Mouse (Mus musculus): ENCODE results near the gene Kirrel. TPM values are rescaled to one million over a fixed set of nuclear protein-coding genes. Genes with fewer than 3 reads are reported as not detected.
A peak's percentile ranks its signal among the peaks of the same experiment; 100 is the strongest.
"Not testable (repeated sequence)": the region's sequence is repeated elsewhere in the genome, so short reads cannot be mapped to it uniquely, and the experiment has no call there.

Kirrel gene
- polyA plus RNA-seq, 1 experiment from 2014 or later, result 10.2 TPM

DNA sequence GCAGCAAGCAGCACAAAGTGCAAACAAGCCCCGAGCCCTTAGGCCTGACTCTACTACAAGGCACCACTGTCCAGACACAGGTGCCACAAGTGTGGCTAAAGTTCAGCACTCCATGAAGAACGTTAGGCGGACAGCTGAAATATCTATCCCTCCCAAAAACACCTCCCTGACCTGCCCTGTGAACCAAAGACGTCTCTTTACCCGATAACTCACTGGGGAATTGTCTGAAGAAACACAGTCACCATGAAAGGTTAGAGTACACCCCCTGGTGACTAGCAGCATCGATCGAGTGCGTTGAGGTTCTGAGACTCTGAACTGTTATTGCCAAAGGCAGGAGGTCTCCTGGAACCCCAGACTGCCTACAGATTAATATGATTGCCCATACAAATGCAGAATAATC is 59.3 kb downstream of the Kirrel start:
- Histone ChIP-seq H3K27ac (ENCODE audit: low read depth, low read length) (no peak overlapping the region), H3K27me3 (ENCODE audit: control insufficient read depth, insufficient read depth, low read length) (no peaks in the 10 kb centered on the region), H3K4me2 (ENCODE audit: low read depth, low read length, severe bottlenecking) (no peak overlapping the region), H3K9me3 (ENCODE audit: control insufficient read depth, low read length) (no peaks in the 10 kb centered on the region), H3K36me3 (ENCODE audit: control insufficient read depth, insufficient read depth, low read length) (no peaks in the 10 kb centered on the region), H3K9ac (ENCODE audit: low read length) (no peak overlapping the region), H3K4me1 (replicated peaks; ENCODE audit: control insufficient read depth, insufficient read depth, low read length) (no peaks in the 10 kb centered on the region), H3K4me3 (ENCODE audit: low read depth, low read length) (no peak overlapping the region)
- ATAC-seq (replicated peaks; ENCODE audit: low FRiP score) (no peak), DNase-seq (ENCODE audit: low spot score) (no peak)
- WGBS, result 83% methylated on average over 8 of the region's 8 CpGs

DNA sequence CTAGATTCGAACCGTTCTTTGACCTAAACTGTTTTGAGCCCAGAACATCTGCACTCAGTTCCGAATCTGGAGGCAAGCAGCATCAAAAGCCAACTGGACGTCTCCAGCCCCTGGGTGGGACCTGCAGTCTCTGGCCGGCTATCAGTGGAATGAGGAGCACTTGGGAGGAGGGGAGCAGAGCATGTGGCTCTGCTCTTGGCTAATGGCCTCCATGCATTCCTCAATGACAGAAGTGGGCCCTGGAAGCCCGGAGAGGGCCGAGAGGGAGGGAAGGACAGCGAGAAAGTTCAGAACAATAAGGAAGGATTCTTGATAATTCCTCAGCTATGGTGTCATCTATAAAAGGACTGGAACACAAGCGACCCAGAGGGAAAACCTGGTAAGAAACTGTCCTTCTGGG is 59.7 kb downstream of the Kirrel start:
- Histone ChIP-seq H3K4me1 (replicated peaks; ENCODE audit: control insufficient read depth, insufficient read depth, low read length) (no peaks in the 10 kb centered on the region), H3K27ac (ENCODE audit: low read depth, low read length) (no peak overlapping the region), H3K4me3 (ENCODE audit: low read depth, low read length) (no peak overlapping the region), H3K27me3 (ENCODE audit: control insufficient read depth, insufficient read depth, low read length) (no peaks in the 10 kb centered on the region), H3K36me3 (ENCODE audit: control insufficient read depth, insufficient read depth, low read length) (no peaks in the 10 kb centered on the region), H3K9ac (ENCODE audit: low read length) (no peak overlapping the region), H3K4me2 (ENCODE audit: low read depth, low read length, severe bottlenecking) (no peak overlapping the region), H3K9me3 (ENCODE audit: control insufficient read depth, low read length) (no peaks in the 10 kb centered on the region)
- no peak for DNase-seq (ENCODE audit: low spot score)
- ATAC-seq (replicated peaks; ENCODE audit: low FRiP score), result no peak
- WGBS, result 81% methylated on average over 9 of the region's 9 CpGs

DNA sequence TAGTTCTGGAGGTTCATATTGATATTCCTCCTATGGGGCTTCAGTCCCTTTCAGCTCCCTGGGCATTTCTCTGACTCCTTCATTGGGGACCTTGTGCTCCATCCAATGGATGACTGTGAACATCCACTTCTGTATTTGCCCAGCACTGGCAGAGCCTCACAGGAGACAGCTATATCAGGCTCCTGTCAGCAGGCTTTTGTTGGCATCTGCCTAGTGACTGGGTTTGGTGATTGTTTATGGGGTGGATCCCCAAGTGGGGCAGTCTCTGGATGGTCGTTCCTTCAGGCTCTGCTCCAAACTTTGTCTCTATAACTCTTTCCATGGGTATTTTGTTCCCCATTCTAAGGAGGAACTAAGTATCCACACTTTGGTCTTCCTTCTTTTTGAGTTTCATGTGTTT is 60.7 kb downstream of the Kirrel start:
- not testable (repeated sequence) for DNase-seq (ENCODE audit: low spot score); H3K27me3 ChIP-seq (ENCODE audit: control insufficient read depth, insufficient read depth, low read length); H3K4me1 ChIP-seq (replicated peaks; ENCODE audit: control insufficient read depth, insufficient read depth, low read length); ATAC-seq (replicated peaks; ENCODE audit: low FRiP score); H3K9ac ChIP-seq (ENCODE audit: low read length); H3K9me3 ChIP-seq (ENCODE audit: control insufficient read depth, low read length); H3K27ac ChIP-seq (ENCODE audit: low read depth, low read length); H3K36me3 ChIP-seq (ENCODE audit: control insufficient read depth, insufficient read depth, low read length); H3K4me3 ChIP-seq (ENCODE audit: low read depth, low read length); H3K4me2 ChIP-seq (ENCODE audit: low read depth, low read length, severe bottlenecking)
- 82% methylated on average over 1 of the region's 1 CpGs for WGBS

DNA sequence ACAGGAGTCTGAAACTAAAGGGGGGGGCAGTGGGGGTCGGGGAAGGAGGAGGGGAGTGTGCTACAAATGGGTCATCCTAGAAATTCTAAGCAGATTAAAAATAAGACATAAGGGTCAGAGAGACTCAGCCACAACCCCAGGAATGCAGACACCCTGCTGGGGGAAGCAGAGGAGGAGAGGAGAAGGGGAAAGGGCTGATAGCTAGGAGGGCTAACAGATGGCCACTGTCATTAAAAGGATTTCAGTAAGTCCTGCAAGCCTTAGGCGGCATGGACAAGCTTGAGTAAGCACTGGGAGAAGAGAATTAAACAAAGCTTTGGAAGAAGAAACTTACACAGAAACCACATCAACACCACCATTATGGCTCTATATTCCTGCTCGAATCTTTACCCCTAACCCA is 62.3 kb downstream of the Kirrel start:
- H3K27me3 ChIP-seq (ENCODE audit: control insufficient read depth, insufficient read depth, low read length), result no peaks in the 10 kb centered on the region
- H3K9ac ChIP-seq (ENCODE audit: low read length), result no peak overlapping the region
- no peaks in the 10 kb centered on the region for H3K4me1 ChIP-seq (replicated peaks; ENCODE audit: control insufficient read depth, insufficient read depth, low read length)
- H3K4me3 ChIP-seq (ENCODE audit: low read depth, low read length), result no peak overlapping the region
- H3K27ac ChIP-seq (ENCODE audit: low read depth, low read length), result no peak overlapping the region
- H3K9me3 ChIP-seq (ENCODE audit: control insufficient read depth, low read length), result no peaks in the 10 kb centered on the region
- 54% methylated on average over 3 of the region's 3 CpGs for WGBS
- no peak for DNase-seq (ENCODE audit: low spot score)
- H3K36me3 ChIP-seq (ENCODE audit: control insufficient read depth, insufficient read depth, low read length), result no peaks in the 10 kb centered on the region
- no peak for ATAC-seq (replicated peaks; ENCODE audit: low FRiP score)
- no peak overlapping the region for H3K4me2 ChIP-seq (ENCODE audit: low read depth, low read length, severe bottlenecking)

DNA sequence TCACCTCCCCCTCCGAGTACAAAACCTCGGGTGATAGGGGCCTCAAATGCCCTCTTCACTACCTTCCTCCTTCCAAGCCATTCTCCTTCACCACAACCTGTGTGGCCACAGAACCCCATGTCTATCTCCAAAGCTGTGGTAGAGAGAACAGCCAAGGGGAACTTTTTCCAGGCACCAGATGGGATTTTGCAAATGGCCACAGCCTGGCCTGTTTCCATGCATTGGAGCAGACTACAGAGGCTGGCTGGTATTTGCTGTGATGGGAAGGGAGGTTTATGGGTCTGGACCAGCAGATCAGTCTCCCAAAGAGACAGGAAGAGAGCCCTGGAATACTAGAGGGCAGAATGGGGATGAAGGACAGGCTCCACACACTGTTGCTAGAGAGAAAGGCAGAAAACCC is 69.7 kb downstream of the Kirrel start:
- 68% methylated on average over 2 of the region's 2 CpGs for WGBS
- H3K4me3 ChIP-seq (ENCODE audit: low read depth, low read length), result no peak overlapping the region
- H3K27me3 ChIP-seq (ENCODE audit: control insufficient read depth, insufficient read depth, low read length), result no peaks in the 10 kb centered on the region
- no peak overlapping the region for H3K9ac ChIP-seq (ENCODE audit: low read length)
- peaks cover 13% of the 10 kb centered on the region; the same call in 1 of the 2 replicates for H3K4me1 ChIP-seq (replicated peaks; ENCODE audit: control insufficient read depth, insufficient read depth, low read length)
- H3K36me3 ChIP-seq (ENCODE audit: control insufficient read depth, insufficient read depth, low read length), result no peaks in the 10 kb centered on the region
- no peaks in the 10 kb centered on the region for H3K9me3 ChIP-seq (ENCODE audit: control insufficient read depth, low read length)
- DNase-seq (ENCODE audit: low spot score) (no peak), ATAC-seq (replicated peaks; ENCODE audit: low FRiP score) (no peak)
- no peak overlapping the region for H3K27ac ChIP-seq (ENCODE audit: low read depth, low read length)
- no peak overlapping the region for H3K4me2 ChIP-seq (ENCODE audit: low read depth, low read length, severe bottlenecking)

DNA sequence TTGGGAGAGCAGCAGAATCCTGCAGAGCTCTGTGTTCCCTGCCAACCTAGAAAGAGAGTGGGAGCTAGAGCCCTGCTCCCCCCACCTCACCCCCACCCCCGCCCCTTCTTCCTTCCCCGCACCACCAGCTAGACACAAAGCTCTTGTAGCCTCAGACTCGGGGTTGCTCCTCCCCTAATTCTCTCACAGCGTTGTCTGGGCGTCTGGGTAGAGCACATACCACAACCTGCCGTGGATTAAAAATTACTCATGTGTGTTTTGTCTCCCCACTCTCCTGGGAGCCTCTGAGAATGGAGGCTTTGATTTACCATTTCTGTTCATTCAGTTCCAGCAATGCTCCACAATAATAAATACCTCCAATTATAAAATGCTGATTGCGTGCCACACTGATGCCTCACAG is 72.2 kb downstream of the Kirrel start:
- no peak for ATAC-seq (replicated peaks; ENCODE audit: low FRiP score)
- no peak for DNase-seq (ENCODE audit: low spot score)
- peak overlapping the region; percentile 21; the same call in 1 of the 2 replicates for H3K27ac ChIP-seq (ENCODE audit: low read depth, low read length)
- no peaks in the 10 kb centered on the region for H3K36me3 ChIP-seq (ENCODE audit: control insufficient read depth, insufficient read depth, low read length)
- H3K27me3 ChIP-seq (ENCODE audit: control insufficient read depth, insufficient read depth, low read length), result no peaks in the 10 kb centered on the region
- WGBS, result 22% methylated on average over 7 of the region's 7 CpGs
- no peak overlapping the region for H3K4me2 ChIP-seq (ENCODE audit: low read depth, low read length, severe bottlenecking)
- H3K9me3 ChIP-seq (ENCODE audit: control insufficient read depth, low read length), result no peaks in the 10 kb centered on the region
- H3K4me1 ChIP-seq (replicated peaks; ENCODE audit: control insufficient read depth, insufficient read depth, low read length), result peaks cover 13% of the 10 kb centered on the region; the same call in 1 of the 2 replicates
- no peak overlapping the region; the same call in 1 of the 2 replicates for H3K9ac ChIP-seq (ENCODE audit: low read length)
- no peak overlapping the region for H3K4me3 ChIP-seq (ENCODE audit: low read depth, low read length)

DNA sequence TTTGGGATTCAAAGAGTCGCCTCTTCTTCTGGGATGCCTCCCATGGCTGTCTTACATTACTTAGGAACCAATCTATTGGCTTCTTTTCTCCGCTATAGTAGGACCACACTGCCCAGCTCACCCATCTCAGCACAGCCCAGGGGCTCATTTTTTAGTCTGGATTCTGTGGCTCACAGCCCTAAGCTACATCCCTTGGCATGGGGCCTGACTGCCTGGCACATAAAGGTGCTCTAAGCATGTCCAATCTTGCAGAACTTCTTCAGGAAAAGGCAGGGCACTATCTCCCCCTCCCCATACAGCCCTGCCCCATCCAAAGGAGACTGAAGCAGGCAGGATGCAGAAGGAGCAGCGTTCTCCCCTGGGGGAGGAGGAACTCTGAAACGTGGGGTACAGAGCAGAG is 73.6 kb downstream of the Kirrel start:
- 86% methylated on average over 4 of the region's 4 CpGs for WGBS
- no peak for DNase-seq (ENCODE audit: low spot score)
- Histone ChIP-seq H3K4me2 (ENCODE audit: low read depth, low read length, severe bottlenecking) (no peak overlapping the region), H3K4me1 (replicated peaks; ENCODE audit: control insufficient read depth, insufficient read depth, low read length) (peaks cover 13% of the 10 kb centered on the region; the same call in 1 of the 2 replicates), H3K9ac (ENCODE audit: low read length) (no peak overlapping the region), H3K36me3 (ENCODE audit: control insufficient read depth, insufficient read depth, low read length) (no peaks in the 10 kb centered on the region), H3K4me3 (ENCODE audit: low read depth, low read length) (no peak overlapping the region), H3K9me3 (ENCODE audit: control insufficient read depth, low read length) (no peaks in the 10 kb centered on the region), H3K27ac (ENCODE audit: low read depth, low read length) (no peak overlapping the region), H3K27me3 (ENCODE audit: control insufficient read depth, insufficient read depth, low read length) (no peaks in the 10 kb centered on the region)
- no peak for ATAC-seq (replicated peaks; ENCODE audit: low FRiP score)

DNA sequence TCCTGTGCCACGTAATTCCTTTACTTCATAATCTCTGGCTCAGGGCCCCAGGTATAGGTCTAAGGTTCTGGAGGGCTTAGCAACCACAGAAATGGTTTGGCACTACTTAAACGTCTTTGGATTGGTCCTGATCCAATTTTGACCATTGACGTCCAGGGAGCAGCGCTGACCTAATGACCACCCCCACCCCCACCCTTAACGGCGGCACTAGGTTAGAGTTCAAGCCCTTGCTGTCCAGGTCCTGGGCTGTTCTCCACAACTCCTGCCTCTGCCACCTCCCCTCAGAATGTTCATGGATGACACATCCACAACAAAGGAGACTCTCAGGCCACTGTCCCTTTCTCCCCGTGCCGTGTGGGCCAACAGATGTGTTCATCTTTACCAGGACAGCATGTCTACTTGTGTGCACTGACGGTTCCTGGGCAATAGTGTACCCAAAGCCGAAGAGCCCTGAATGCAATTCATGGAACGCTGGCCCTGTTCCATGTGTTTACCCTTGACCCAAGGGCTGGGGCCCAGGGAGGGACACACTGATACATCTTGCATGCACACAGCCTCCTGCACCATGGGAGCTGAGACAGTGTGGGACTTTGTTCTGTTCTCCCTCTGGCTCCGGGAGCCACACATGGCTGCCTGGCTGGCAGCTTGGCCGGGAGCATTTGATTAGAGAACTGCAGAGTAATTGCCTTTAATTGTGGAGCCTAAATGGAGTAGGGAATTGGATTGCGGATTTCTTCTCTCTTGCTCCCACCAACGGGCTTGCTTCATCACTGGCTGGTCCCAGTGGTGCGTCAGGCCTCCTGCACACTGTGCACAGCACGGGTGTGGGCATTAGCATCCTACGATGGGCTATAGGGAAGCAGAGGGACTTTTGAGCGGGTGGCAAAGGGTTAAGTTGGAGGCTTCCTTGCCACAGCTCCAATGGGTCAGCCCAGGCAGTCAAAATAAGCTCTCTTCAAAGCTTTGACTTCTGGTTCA is 76.3 kb downstream of the Kirrel start:
- ATAC-seq (replicated peaks; ENCODE audit: low FRiP score) (no peak), DNase-seq (ENCODE audit: low spot score) (no peak)
- Histone ChIP-seq H3K27ac (ENCODE audit: low read depth, low read length) (no peak overlapping the region), H3K9ac (ENCODE audit: low read length) (no peak overlapping the region), H3K4me2 (ENCODE audit: low read depth, low read length, severe bottlenecking) (no peak overlapping the region), H3K36me3 (ENCODE audit: control insufficient read depth, insufficient read depth, low read length) (no peaks in the 10 kb centered on the region; the same call in 1 of the 2 replicates), H3K4me1 (replicated peaks; ENCODE audit: control insufficient read depth, insufficient read depth, low read length) (peaks cover 8% of the 10 kb centered on the region; the same call in 1 of the 2 replicates), H3K4me3 (ENCODE audit: low read depth, low read length) (no peak overlapping the region), H3K9me3 (ENCODE audit: control insufficient read depth, low read length) (no peaks in the 10 kb centered on the region), H3K27me3 (ENCODE audit: control insufficient read depth, insufficient read depth, low read length) (no peaks in the 10 kb centered on the region)
- 84% methylated on average over 19 of the region's 19 CpGs for WGBS

Data from forebrain, embryonic 11.5 days (tissue).